Mouse (Mus musculus) left cerebral cortex, postnatal 36 days (tissue): ENCODE measurements around the gene Gm21915. TPM values are rescaled to one million over a fixed set of nuclear protein-coding genes. Genes with fewer than 3 reads are reported as not detected.

Experiments
- DNase-seq, 2 experiments: peaks; one replicate each; pipeline ENCODE4 v3.0.0; 2021 to 2022; ENCODE audit warnings: low spot score in 2 of 2, mixed read lengths in 1 of 2
- intact Hi-C: fragments of 180-260 bp; cut with DNase I; formaldehyde crosslinking; loops from one replicate; pipeline ENCODE4 v1.15.1; 2025
- total RNA-seq, 2 experiments: library from RNA; stranded (reverse); gene quantifications; 2 replicates each; pipeline ENCODE4 v1.2.3; 2021

The Gm21915 gene
- total RNA-seq, 2 experiments from 2014 or later, result not detected

- intact Hi-C loops, result no loop called here
- no peak for DNase-seq
Measured at GRCm38 (mm10) chr9:40651239-40651859, 19.1 kb upstream of the Gm21915 start.

- intact Hi-C loops, result no loop called here
- no peak for DNase-seq
Measured at GRCm38 (mm10) chr9:40652757-40653156, 17.7 kb upstream of the Gm21915 start.

GRCm38 (mm10) chr9:40666190-40666803, 4.1 kb upstream of the Gm21915 start:
- DNase-seq, result no peak

GRCm38 (mm10) chr9:40671323-40671930, 1.0 kb downstream of the Gm21915 start:
- intact Hi-C loops, result no loop called here
- no peak for DNase-seq

More at GRCm38 (mm10) chr9:40666190-40666803, 4.1 kb upstream of the Gm21915 start:
- intact Hi-C loops, result no loop called here

DNA sequence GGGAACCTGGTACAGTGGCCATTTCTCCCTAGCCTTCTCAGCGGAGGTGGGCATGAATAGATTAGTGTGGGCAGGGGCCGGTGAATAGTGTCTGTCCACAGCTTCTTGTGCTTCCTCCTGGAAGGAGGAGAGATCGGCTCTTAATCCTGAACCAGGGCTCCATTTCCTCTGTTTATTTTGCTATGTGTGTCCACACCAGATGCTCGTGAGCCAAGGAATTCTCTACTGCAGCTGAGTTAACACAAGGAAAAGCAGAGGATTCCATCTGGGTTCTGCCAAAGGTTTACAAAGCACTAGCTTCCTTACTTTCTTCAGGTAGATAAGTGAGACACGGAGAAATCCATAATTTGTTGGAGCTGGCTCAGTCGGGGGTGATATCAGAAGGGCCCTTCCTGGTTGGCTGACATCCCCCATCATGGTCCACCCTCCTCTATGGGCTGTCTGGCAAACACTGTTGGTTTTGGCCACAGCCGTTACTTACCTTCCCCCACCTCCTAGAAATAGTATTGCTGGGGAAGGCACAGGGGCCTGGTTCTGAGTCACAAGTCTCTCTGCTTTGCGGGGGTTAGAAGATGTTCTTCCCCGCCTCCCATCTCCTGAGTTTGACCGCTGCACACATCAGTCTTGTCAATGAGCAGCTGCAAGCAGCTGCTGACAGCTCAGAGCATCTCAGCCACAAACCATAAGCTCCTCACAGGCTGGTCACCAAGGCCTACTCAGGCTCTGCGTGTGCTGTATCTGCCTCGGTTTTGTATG, 5.0 kb downstream of the Gm21915 start:
- DNase-seq, result no peak
- intact Hi-C loops, result no loop called here

- no peak for DNase-seq
- intact Hi-C loops, result no loop called here
Measured at GRCm38 (mm10) chr9:40678653-40679052, 8.2 kb downstream of the Gm21915 start.

DNA sequence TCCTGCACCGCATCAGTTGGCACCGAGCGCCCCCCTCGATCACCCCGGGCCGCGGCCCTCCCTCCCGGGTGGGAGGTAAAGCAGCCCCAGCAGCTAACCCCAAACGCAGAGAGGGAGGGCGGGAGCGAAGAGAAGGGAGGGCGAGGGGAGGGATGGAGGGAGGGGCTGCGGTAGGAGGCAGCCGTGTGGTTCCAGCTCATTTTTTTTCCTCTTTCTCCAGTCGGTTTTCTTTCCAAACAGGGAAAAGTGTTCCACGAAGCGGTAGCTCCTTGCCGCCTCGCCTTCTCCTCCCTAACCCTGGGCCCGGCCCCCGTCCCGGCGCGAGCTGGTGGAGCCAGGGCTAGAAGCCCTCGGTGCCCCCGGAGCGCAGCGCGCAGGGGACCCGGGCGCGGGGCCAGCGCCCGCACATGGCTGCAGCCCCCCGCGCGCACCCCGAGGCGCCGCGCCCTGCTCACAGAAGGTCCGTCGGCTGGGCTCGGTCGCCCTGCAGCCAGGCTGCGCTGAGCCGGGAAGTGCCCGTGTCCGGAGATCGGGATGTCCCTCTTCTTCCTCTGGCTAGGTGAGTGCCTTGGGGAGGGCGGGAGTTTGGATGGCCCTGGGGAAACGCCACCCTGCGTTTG, 15.5 kb downstream of the Gm21915 start, which contains the start of gene Clmp:
TSS of gene Clmp (plus strand) at position 162 of the 620 bp plus-strand sequence.
- intact Hi-C loops, result loop anchor here (5.0 kb wide), 2 partner anchors 49 to 61 kb away; no protein-coding TSS in a partner anchor
- peak; percentile 23 to 44 for DNase-seq

GRCm38 (mm10) chr9:40686421-40686899, 16.0 kb downstream of the Gm21915 start:
- DNase-seq, result peak in 1 of 2 experiments; percentile 54
- intact Hi-C loops, result loop anchor here (5.0 kb wide), 2 partner anchors 49 to 61 kb away; no protein-coding TSS in a partner anchor

GRCm38 (mm10) chr9:40687053-40687452, 16.6 kb downstream of the Gm21915 start:
- intact Hi-C loops, result loop anchor here (5.0 kb wide), 2 partner anchors 50 to 60 kb away; no protein-coding TSS in a partner anchor
- no peak for DNase-seq

- DNase-seq, result no peak
- intact Hi-C loops, result loop anchor here (5.0 kb wide), 2 partner anchors 50 to 60 kb away; no protein-coding TSS in a partner anchor
Measured at GRCm38 (mm10) chr9:40687553-40687952, 17.1 kb downstream of the Gm21915 start.

DNA sequence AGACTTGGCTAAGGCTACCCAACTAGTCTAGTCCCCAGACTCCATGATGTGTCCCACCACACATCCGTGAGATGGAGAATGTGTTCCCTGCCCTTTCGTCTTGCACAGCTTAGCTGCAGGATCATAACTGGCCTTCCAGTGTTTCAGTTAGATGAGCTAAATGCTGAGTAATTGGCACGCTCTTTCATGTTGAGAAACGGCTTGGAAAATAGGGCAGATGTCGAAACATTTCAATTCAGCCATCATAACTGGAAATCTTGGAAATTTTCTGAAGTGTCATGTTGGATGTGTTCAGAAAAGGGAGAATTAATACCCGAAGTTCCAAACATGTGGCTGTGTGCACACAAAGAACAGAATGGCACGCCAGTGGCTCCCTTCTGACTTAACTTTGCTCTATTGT, 20.1 kb downstream of the Gm21915 start:
- intact Hi-C loops, result no loop called here
- DNase-seq, result no peak

DNA sequence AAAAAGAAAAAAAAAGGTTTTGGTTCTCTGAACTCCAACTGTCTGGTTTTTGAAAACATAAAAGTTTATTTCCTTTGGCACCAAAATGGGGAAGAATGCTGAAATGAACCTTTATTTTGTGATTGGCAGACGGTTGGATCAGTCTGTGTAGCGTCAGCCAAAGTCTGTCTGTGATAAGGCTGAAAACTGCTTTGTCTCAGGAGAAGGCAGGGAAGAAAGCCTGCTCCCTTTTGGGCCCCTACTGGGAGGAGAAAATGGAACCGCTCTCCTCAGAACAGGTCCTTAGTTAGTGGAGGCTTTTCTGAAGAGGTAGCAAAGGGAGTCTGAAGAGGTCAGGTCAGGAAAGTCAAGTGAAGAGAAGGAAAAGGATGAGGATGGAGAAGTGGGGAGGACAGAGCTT, 22.6 kb downstream of the Gm21915 start:
- intact Hi-C loops, result no loop called here
- no peak for DNase-seq

GRCm38 (mm10) chr9:40693768-40694167, 23.4 kb downstream of the Gm21915 start:
- no peak for DNase-seq
- intact Hi-C loops, result no loop called here

GRCm38 (mm10) chr9:40694284-40694683, 23.9 kb downstream of the Gm21915 start:
- DNase-seq, result no peak
- intact Hi-C loops, result no loop called here

- DNase-seq, result no peak
Measured at GRCm38 (mm10) chr9:40696086-40696485, 25.7 kb downstream of the Gm21915 start.

DNA sequence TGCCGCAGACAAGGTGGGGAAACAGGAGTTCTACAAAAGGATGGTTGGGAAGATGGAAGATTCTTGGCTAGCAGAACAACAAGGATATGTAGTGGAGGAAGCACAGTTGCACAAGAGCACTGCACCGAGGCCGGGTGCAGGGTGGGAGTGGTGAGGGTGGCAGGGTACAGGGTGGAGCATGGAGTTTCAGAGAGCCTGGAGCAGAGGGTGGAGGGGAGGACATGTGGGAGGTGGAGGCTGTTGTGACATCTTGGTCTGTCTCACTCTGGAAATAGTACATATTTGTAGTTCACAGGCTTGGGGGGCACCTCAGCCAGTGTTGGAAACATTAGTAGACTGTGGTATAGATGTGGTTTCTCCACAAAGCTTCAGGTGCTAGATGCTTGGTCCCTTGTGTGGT, 28.8 kb downstream of the Gm21915 start:
- intact Hi-C loops, result no loop called here
- DNase-seq, result no peak

More at GRCm38 (mm10) chr9:40696086-40696485, 25.7 kb downstream of the Gm21915 start:
- intact Hi-C loops, result no loop called here

- intact Hi-C loops, result no loop called here
- no peak for DNase-seq
Measured at GRCm38 (mm10) chr9:40700253-40700652, 29.8 kb downstream of the Gm21915 start.

- DNase-seq, result no peak
- intact Hi-C loops, result no loop called here
Measured at GRCm38 (mm10) chr9:40704364-40705276, 34.2 kb downstream of the Gm21915 start.
